Mouse (Mus musculus): Measurements from ENCODE around the gene Krt12. TPM values are rescaled to one million over a fixed set of nuclear protein-coding genes. Genes with fewer than 3 reads are reported as not detected.

The Krt12 gene
- polyA plus RNA-seq, 1 experiment from 2014 or later: not detected

DNA sequence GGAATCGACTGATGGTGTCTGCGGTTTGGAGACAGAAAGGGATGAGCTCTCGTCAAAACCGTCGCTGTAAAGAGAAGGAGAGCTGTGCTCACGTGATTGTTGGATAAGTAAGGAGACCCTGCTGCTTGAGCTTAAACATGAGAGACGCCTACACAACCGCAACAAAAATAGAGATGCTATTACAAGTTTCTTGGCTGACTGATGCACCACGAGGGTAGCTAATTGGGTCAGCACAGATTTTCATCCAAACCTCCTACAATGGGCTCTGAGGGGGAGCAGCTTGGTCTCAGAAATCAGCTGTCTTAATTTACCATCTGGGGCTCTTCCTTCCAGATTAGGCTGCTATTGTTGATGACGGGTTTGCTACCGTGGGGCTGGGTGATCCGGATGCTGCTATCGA is 5.2 kb downstream of the Krt12 start:
- no peak overlapping the region for H3K4me3 ChIP-seq (ENCODE audit: low read length)
- H3K4me1 ChIP-seq (ENCODE audit: control insufficient read depth, insufficient read depth, low read length): no peaks in the 10 kb centered on the region
- WGBS: 88% methylated on average over 13 of the region's 13 CpGs
- H3K27me3 ChIP-seq (ENCODE audit: control insufficient read depth, insufficient read depth, low read length): no peaks in the 10 kb centered on the region
- H3K27ac ChIP-seq (ENCODE audit: low read depth, low read length): no peak overlapping the region
- H3K36me3 ChIP-seq (ENCODE audit: control insufficient read depth, insufficient read depth, low read length): no peaks in the 10 kb centered on the region
- H3K9me3 ChIP-seq (ENCODE audit: control insufficient read depth, low read length): no peaks in the 10 kb centered on the region
- no peak for ATAC-seq (ENCODE audit: low FRiP score, low TSS enrichment)
- H3K4me2 ChIP-seq (replicated peaks; ENCODE audit: low read depth, low read length): no peak overlapping the region
- no peak overlapping the region for H3K9ac ChIP-seq (ENCODE audit: low read depth, low read length)

DNA sequence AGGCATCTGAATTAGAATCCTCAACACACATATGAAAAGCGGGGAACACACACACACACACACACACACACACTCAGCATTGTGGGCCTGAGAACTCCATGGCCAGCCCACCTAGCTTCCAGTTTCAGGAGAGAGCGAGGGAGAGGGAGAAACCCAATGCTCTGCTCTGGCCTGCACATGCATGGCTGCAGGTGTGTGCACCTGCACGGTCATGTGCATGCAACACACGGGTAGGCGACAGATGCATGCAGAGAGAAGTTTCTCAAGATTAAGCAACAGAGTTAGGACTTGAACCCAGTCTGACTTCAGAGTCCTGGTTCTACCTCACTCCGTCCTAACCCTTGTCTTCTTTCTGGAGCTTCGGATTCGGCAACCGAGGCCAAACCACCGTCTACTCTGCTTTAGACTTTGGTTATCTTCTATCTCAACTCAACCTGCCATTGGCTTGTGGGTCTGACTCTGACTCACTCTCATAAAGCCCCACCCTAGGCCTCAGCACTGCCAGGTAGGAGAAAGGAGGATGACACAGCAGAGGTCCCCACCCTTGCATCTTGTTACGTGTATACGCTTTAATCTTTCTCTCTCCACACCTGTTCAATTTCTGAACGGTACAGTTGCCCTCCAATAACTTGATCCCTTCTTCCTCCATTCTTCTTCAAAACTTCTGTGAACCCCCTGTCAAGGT is 7.5 kb downstream of the Krt12 start:
- no peaks in the 10 kb centered on the region for H3K9me3 ChIP-seq (ENCODE audit: control insufficient read depth, low read length)

DNA sequence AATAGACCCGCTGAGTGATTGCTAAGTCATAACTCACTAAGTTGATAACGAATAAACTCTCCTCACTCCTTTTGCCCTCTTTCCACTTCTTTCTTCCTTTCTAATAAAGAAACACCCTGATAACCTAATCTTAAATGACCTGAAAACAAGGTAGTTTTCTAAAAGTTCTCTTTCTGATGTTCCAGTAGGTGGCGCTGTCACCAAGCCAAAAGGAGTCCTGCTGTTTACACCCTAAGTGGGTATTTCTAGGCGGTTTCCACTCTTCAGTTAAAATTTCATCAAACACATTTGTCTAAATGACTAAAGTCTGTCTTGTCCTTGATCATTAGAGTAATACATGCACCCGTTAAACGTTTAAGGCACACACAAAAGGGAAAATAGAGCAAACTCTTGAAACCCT is 8.8 kb downstream of the Krt12 start:
- Histone ChIP-seq H3K36me3 (ENCODE audit: control insufficient read depth, insufficient read depth, low read length) (no peaks in the 10 kb centered on the region), H3K4me2 (replicated peaks; ENCODE audit: low read depth, low read length) (no peak overlapping the region), H3K9me3 (ENCODE audit: control insufficient read depth, low read length) (no peaks in the 10 kb centered on the region), H3K27me3 (ENCODE audit: control insufficient read depth, insufficient read depth, low read length) (no peaks in the 10 kb centered on the region), H3K9ac (ENCODE audit: low read depth, low read length) (no peak overlapping the region), H3K4me1 (ENCODE audit: control insufficient read depth, insufficient read depth, low read length) (no peaks in the 10 kb centered on the region), H3K27ac (ENCODE audit: low read depth, low read length) (no peak overlapping the region), H3K4me3 (ENCODE audit: low read length) (no peak overlapping the region)
- no peak for ATAC-seq (ENCODE audit: low FRiP score, low TSS enrichment)
- 20% methylated on average over 6 of the region's 6 CpGs for WGBS

More for the DNA sequence above, 7.5 kb downstream of the Krt12 start:
- H3K4me2 ChIP-seq (replicated peaks; ENCODE audit: low read depth, low read length): no peak overlapping the region
- H3K4me3 ChIP-seq (ENCODE audit: low read length): no peak overlapping the region
- WGBS: 88% methylated on average over 13 of the region's 13 CpGs
- no peak for ATAC-seq (ENCODE audit: low FRiP score, low TSS enrichment)
- H3K27ac ChIP-seq (ENCODE audit: low read depth, low read length): no peak overlapping the region
- no peak overlapping the region for H3K9ac ChIP-seq (ENCODE audit: low read depth, low read length)
- H3K27me3 ChIP-seq (ENCODE audit: control insufficient read depth, insufficient read depth, low read length): no peaks in the 10 kb centered on the region
- no peaks in the 10 kb centered on the region for H3K4me1 ChIP-seq (ENCODE audit: control insufficient read depth, insufficient read depth, low read length)
- H3K36me3 ChIP-seq (ENCODE audit: control insufficient read depth, insufficient read depth, low read length): no peaks in the 10 kb centered on the region

DNA sequence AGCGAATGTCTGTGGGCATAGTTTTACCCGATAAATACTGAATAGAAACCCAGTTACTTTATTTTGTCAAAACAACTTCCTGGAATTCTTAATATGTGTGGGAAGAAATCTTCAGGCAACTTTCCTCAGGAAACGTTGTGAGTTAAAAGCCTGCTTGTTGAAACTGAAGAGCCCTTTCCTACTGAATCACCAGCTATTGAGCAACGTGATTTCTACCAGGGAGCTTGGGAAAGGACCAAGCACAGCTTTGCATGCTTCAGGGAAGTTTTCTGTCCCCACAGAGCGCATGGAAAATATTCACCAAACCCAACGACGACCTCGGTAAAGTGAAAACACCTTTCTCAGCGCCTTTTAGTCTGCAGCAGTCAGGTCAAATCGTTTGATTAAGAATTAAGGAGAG is 15.9 kb downstream of the Krt12 start:
- no peak overlapping the region for H3K9ac ChIP-seq (ENCODE audit: low read depth, low read length)
- ATAC-seq (ENCODE audit: low FRiP score, low TSS enrichment): no peak

DNA sequence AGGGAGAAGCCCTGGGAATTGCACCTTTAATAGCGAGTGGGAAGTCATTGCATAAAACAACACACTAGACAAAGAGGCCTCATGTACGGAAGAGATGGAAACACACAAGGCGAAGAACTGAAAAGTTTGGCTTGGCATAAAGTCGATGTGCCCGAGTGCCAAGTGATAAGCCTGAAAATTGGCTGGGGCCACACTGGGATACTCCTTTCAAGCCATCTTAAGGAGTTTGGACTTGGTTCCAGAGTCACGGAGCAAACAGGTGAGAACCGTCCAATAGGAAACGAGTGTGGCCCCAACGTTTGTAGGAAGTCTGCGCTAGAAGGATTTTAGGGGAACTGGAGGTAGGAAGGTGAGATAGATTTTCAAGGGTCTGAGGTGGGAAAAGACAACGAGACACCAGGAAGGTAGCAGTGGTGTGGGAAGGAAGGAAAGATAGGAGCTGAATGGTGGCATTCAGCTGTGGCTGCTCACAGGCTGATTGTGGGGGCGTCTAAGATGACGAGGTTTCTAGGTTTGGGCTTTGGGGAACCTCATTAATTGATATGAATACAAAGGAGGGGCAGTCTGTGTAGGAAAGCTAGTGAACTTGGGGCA is 22.0 kb downstream of the Krt12 start:
- no peak for ATAC-seq (ENCODE audit: low FRiP score, low TSS enrichment)
- no peaks in the 10 kb centered on the region for H3K9me3 ChIP-seq (ENCODE audit: control insufficient read depth, low read length)
- no peak overlapping the region for H3K4me2 ChIP-seq (replicated peaks; ENCODE audit: low read depth, low read length)
- WGBS: 86% methylated on average over 13 of the region's 13 CpGs
- no peak overlapping the region for H3K9ac ChIP-seq (ENCODE audit: low read depth, low read length)
- no peaks in the 10 kb centered on the region for H3K4me1 ChIP-seq (ENCODE audit: control insufficient read depth, insufficient read depth, low read length)
- no peak overlapping the region for H3K4me3 ChIP-seq (ENCODE audit: low read length)
- no peak overlapping the region for H3K27ac ChIP-seq (ENCODE audit: low read depth, low read length)
- H3K36me3 ChIP-seq (ENCODE audit: control insufficient read depth, insufficient read depth, low read length): no peaks in the 10 kb centered on the region
- H3K27me3 ChIP-seq (ENCODE audit: control insufficient read depth, insufficient read depth, low read length): peaks cover 4% of the 10 kb centered on the region; the same call in 1 of the 2 replicates

More for the DNA sequence above, 15.9 kb downstream of the Krt12 start:
- no peak overlapping the region for H3K27ac ChIP-seq (ENCODE audit: low read depth, low read length)
- no peaks in the 10 kb centered on the region for H3K36me3 ChIP-seq (ENCODE audit: control insufficient read depth, insufficient read depth, low read length)
- no peaks in the 10 kb centered on the region for H3K4me1 ChIP-seq (ENCODE audit: control insufficient read depth, insufficient read depth, low read length)
- no peak overlapping the region for H3K4me3 ChIP-seq (ENCODE audit: low read length)
- 75% methylated on average over 10 of the region's 10 CpGs for WGBS
- no peaks in the 10 kb centered on the region; the same call in none of the 2 replicates for H3K27me3 ChIP-seq (ENCODE audit: control insufficient read depth, insufficient read depth, low read length)
- H3K4me2 ChIP-seq (replicated peaks; ENCODE audit: low read depth, low read length): no peak overlapping the region
- no peaks in the 10 kb centered on the region for H3K9me3 ChIP-seq (ENCODE audit: control insufficient read depth, low read length)

DNA sequence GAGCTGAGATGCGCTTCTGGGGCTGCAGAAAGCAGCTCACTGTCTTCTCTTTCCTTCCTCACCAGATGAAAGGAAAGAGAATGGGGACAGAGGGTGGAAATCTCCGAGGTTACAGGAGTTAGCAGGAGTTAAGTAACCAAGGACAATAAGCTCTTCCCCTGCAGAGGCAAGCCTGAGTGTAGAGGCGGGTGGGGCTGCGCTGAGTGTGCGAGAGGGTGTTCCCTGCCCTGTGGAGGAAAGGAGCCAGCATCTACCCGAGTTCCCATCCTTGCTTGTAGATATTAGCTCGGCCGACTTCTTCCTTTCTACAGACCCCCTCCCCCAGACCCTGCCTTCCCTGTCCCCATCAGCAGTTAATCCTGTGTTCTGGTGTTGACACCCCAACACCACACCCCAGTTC is 23.2 kb downstream of the Krt12 start:
- Histone ChIP-seq H3K9me3 (ENCODE audit: control insufficient read depth, low read length) (no peaks in the 10 kb centered on the region), H3K4me3 (ENCODE audit: low read length) (no peak overlapping the region), H3K36me3 (ENCODE audit: control insufficient read depth, insufficient read depth, low read length) (no peaks in the 10 kb centered on the region), H3K4me2 (replicated peaks; ENCODE audit: low read depth, low read length) (no peak overlapping the region), H3K27me3 (ENCODE audit: control insufficient read depth, insufficient read depth, low read length) (peaks cover 4% of the 10 kb centered on the region; the same call in 1 of the 2 replicates), H3K27ac (ENCODE audit: low read depth, low read length) (no peak overlapping the region), H3K4me1 (ENCODE audit: control insufficient read depth, insufficient read depth, low read length) (no peaks in the 10 kb centered on the region), H3K9ac (ENCODE audit: low read depth, low read length) (no peak overlapping the region)
- ATAC-seq (ENCODE audit: low FRiP score, low TSS enrichment): no peak
- WGBS: 64% methylated on average over 6 of the region's 8 CpGs

DNA sequence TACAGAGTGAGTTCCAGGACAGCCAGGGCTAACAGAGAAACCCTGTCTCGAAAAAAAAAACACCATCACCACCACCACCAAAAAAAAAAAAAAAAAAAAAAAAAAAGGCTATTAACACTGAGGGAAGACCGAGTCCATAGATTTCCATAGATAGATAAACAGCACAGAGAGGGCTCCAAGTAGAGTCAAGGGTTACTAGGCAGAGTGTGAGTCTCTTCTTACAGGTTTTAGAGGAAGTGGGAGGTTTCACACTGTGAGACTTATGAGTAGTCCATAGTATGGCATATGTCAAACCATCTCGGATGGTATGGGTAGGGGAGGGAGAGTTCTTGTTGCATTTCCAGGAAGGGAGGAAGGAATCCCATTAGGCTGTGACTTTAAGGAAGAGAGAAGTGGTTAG is 24.0 kb downstream of the Krt12 start:
- WGBS: 65% methylated on average over 3 of the region's 3 CpGs
- Histone ChIP-seq H3K4me2 (replicated peaks; ENCODE audit: low read depth, low read length) (no peak overlapping the region), H3K4me1 (ENCODE audit: control insufficient read depth, insufficient read depth, low read length) (no peaks in the 10 kb centered on the region), H3K27ac (ENCODE audit: low read depth, low read length) (no peak overlapping the region), H3K9ac (ENCODE audit: low read depth, low read length) (no peak overlapping the region), H3K27me3 (ENCODE audit: control insufficient read depth, insufficient read depth, low read length) (peaks cover 4% of the 10 kb centered on the region; the same call in 1 of the 2 replicates), H3K4me3 (ENCODE audit: low read length) (no peak overlapping the region), H3K9me3 (ENCODE audit: control insufficient read depth, low read length) (no peaks in the 10 kb centered on the region), H3K36me3 (ENCODE audit: control insufficient read depth, insufficient read depth, low read length) (no peaks in the 10 kb centered on the region)
- ATAC-seq (ENCODE audit: low FRiP score, low TSS enrichment): no peak

DNA sequence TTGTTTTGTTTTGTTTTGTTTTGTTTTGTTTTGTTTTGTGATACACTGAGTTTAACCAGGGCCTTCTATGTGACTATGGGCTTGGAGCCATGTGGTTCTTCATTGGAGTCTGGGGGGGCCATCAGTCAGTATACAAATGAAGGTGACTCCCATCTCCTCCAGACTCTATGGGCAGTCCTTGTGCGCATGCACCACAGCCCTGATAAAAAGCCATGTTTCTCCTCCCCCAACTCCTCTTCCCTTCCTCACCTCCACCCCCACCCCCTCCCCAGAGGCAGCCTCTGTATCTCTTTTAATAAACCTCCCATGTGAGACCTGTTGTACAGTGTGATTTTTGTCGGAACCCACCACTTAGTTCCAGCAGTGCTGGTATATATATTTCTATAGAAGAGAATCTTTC is 25.4 kb downstream of the Krt12 start:
- Histone ChIP-seq H3K4me1 (ENCODE audit: control insufficient read depth, insufficient read depth, low read length) (no peaks in the 10 kb centered on the region), H3K27ac (ENCODE audit: low read depth, low read length) (no peak overlapping the region), H3K36me3 (ENCODE audit: control insufficient read depth, insufficient read depth, low read length) (no peaks in the 10 kb centered on the region), H3K4me3 (ENCODE audit: low read length) (no peak overlapping the region), H3K9me3 (ENCODE audit: control insufficient read depth, low read length) (no peaks in the 10 kb centered on the region), H3K4me2 (replicated peaks; ENCODE audit: low read depth, low read length) (no peak overlapping the region), H3K9ac (ENCODE audit: low read depth, low read length) (no peak overlapping the region), H3K27me3 (ENCODE audit: control insufficient read depth, insufficient read depth, low read length) (peaks cover 4% of the 10 kb centered on the region; the same call in 1 of the 2 replicates)
- ATAC-seq (ENCODE audit: low FRiP score, low TSS enrichment): no peak
- 88% methylated on average over 2 of the region's 2 CpGs for WGBS

DNA sequence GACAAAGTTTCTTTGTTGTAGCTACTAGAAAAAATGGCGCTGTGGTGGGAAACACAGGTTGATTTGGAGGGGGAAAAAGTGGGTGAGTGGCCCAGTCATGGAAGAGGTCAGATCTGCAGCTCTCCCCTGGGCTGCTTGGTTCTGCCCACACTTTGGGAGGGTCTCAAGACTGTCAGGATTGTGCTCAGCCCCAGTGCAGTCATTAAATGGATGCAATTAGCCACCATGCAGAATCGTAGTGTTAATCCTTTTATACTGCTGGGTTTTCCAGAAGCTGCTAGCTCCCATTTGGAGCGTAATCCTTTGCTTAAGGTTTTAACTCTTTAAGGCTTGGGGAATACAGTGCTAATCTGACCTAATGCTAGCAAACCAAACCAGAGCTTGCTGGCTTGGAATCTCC is 26.0 kb downstream of the Krt12 start:
- H3K4me3 ChIP-seq (ENCODE audit: low read length): no peak overlapping the region
- no peak overlapping the region for H3K27ac ChIP-seq (ENCODE audit: low read depth, low read length)
- H3K4me1 ChIP-seq (ENCODE audit: control insufficient read depth, insufficient read depth, low read length): no peaks in the 10 kb centered on the region
- peaks cover 4% of the 10 kb centered on the region; the same call in 1 of the 2 replicates for H3K27me3 ChIP-seq (ENCODE audit: control insufficient read depth, insufficient read depth, low read length)
- 41% methylated on average over 3 of the region's 3 CpGs for WGBS
- H3K4me2 ChIP-seq (replicated peaks; ENCODE audit: low read depth, low read length): no peak overlapping the region
- H3K36me3 ChIP-seq (ENCODE audit: control insufficient read depth, insufficient read depth, low read length): no peaks in the 10 kb centered on the region
- no peak for ATAC-seq (ENCODE audit: low FRiP score, low TSS enrichment)
- no peaks in the 10 kb centered on the region for H3K9me3 ChIP-seq (ENCODE audit: control insufficient read depth, low read length)
- H3K9ac ChIP-seq (ENCODE audit: low read depth, low read length): no peak overlapping the region

Measured in kidney, embryonic 14.5 days (tissue).